Mouse (Mus musculus) layer of hippocampus, adult 2 months (tissue): ENCODE measurements around the gene Wdr49. TPM values are rescaled to one million over a fixed set of nuclear protein-coding genes. Genes with fewer than 3 reads are reported as not detected.
"Not testable (repeated sequence)": the region's sequence is repeated elsewhere in the genome, so short reads cannot be mapped to it uniquely, and the experiment has no call there.

Source experiments
- DNase-seq, 2 experiments: peaks; one replicate each; pipeline ENCODE4 v3.0.0; 2022; ENCODE audit warnings: low spot score in 2 of 2
- H3K27ac ChIP-seq: fragments of 200-600 bp; 2 replicates; pipeline ENCODE4 v1.8.1; 2022
- H3K4me3 ChIP-seq: fragments of 200-600 bp; 2 replicates; pipeline ENCODE4 v1.8.1; 2022; ENCODE audit warnings: mild to moderate bottlenecking
- CTCF ChIP-seq: fragments of 200-600 bp; conservative IDR thresholded peaks from 2 replicates; pipeline ENCODE4 v1.8.1; 2022; ENCODE audit warnings: antibody characterized with exemption, mild to moderate bottlenecking, moderate library complexity
- total RNA-seq, 2 experiments: library from RNA; stranded (reverse); gene quantifications; 2 replicates each; pipeline ENCODE4 v1.2.3; 2021

Gene Wdr49
- total RNA-seq, 2 experiments from 2014 or later = 1.1 to 1.4 TPM

GRCm38 (mm10) chr3:75395121-75395895 is 86.6 kb downstream of the Wdr49 start:
- H3K27ac ChIP-seq = peak overlapping the region; percentile 87
- peak overlapping the region; percentile 28; the same call in 1 of the 2 replicates for H3K4me3 ChIP-seq
- DNase-seq = peak; percentile 25 to 49
- TF ChIP-seq CTCF = no peak

DNA sequence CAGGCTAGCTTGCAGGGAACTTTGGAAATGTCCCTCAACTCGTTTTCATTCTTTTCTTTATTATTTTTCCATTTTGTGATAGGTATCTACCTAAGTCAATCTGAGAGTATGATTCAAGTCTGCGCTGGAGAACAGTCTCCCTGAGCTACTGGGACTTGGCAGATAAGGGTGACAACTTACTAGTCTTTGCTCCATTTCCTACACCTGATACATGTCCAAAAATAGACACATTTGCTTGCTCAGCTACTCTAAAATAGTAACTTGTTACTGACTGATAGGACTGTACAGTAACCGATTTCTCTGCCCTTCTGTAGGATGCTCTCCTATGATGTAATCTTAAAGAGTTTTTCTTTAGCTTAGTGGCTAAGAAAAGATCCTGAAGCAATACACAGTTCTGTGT is 87.5 kb downstream of the Wdr49 start:
- TF ChIP-seq CTCF = no peak
- DNase-seq = no peak
- peak overlapping the region; percentile 87 for H3K27ac ChIP-seq
- H3K4me3 ChIP-seq = no peak overlapping the region

GRCm38 (mm10) chr3:75381776-75382175 is 100.2 kb downstream of the Wdr49 start:
- Histone ChIP-seq H3K27ac (peak overlapping the region; percentile 59), H3K4me3 (no peak overlapping the region)
- no peak for TF ChIP-seq CTCF
- peak; percentile 8 to 11 for DNase-seq

- DNase-seq = peak in 1 of 2 experiments; percentile 10
- no peak overlapping the region for H3K4me3 ChIP-seq
- no peak overlapping the region for H3K27ac ChIP-seq
- TF ChIP-seq CTCF = no peak
Measured at GRCm38 (mm10) chr3:75353972-75354371, 128.0 kb downstream of the Wdr49 start.

- TF ChIP-seq CTCF = no peak
- H3K4me3 ChIP-seq = no peak overlapping the region
- no peak for DNase-seq
- no peak overlapping the region for H3K27ac ChIP-seq
Measured at GRCm38 (mm10) chr3:75337196-75337595, 144.8 kb downstream of the Wdr49 start.

GRCm38 (mm10) chr3:75320999-75321398 is 161.0 kb downstream of the Wdr49 start:
- Histone ChIP-seq H3K27ac (no peak overlapping the region), H3K4me3 (no peak overlapping the region)
- TF ChIP-seq CTCF = no peak
- peak; percentile 37 to 44 for DNase-seq

- Histone ChIP-seq H3K4me3 (no peak overlapping the region), H3K27ac (no peak overlapping the region)
- TF ChIP-seq CTCF = no peak
- DNase-seq = no peak
Measured at GRCm38 (mm10) chr3:75308861-75309260, 173.1 kb downstream of the Wdr49 start.

DNA sequence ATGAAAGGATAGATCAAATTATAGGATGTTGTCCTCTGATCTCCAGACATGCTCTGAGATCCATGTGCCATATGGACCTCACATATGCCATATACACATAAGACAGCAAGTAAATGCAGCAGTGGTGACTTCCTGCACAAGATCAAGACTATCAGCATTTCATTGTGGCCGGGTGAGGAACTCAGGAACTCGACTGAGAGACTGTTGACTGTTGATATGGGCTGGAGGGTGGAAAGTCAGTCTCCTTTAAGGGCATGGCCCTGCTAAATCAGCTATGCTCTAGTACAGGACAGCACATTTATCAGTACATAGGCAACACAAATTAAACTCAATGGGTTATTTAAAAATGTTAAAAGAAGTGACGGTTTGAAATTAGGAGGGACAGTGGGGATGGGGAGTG is 173.7 kb downstream of the Wdr49 start:
- H3K4me3 ChIP-seq = no peak overlapping the region
- no peak for DNase-seq
- no peak for TF ChIP-seq CTCF
- no peak overlapping the region for H3K27ac ChIP-seq

GRCm38 (mm10) chr3:75305584-75305983 is 176.4 kb downstream of the Wdr49 start:
- Histone ChIP-seq H3K27ac (no peak overlapping the region), H3K4me3 (no peak overlapping the region)
- no peak for TF ChIP-seq CTCF
- no peak for DNase-seq

DNA sequence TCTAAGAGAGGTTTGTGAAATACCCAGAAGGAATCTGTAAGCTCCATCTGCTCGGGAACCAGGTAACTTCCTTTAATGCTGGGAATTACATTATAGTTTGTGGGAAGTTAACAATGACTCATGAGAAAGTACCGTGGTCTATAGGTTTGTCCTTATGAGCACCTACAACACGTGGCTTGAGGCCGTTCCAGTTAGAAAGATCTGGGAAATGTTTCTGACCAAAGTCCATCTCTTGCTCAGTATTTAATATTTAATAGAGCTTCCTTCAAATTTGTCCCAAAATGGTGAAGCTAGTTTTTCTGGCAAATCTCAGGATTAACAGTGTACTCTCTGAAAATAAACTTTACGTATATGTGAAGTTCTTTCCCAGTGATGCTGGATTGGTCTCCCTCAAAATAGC is 177.3 kb downstream of the Wdr49 start:
- no peak for TF ChIP-seq CTCF
- no peak for DNase-seq
- H3K27ac ChIP-seq = no peak overlapping the region
- H3K4me3 ChIP-seq = no peak overlapping the region

- H3K4me3 ChIP-seq = no peak overlapping the region
- TF ChIP-seq CTCF = peak; percentile 61
- DNase-seq = no peak
- no peak overlapping the region for H3K27ac ChIP-seq
Measured at GRCm38 (mm10) chr3:75301072-75301471, 180.9 kb downstream of the Wdr49 start.

- not testable (repeated sequence) for DNase-seq, H3K4me3 ChIP-seq, H3K27ac ChIP-seq
Measured at GRCm38 (mm10) chr3:75299464-75299863, 182.5 kb downstream of the Wdr49 start.

DNA sequence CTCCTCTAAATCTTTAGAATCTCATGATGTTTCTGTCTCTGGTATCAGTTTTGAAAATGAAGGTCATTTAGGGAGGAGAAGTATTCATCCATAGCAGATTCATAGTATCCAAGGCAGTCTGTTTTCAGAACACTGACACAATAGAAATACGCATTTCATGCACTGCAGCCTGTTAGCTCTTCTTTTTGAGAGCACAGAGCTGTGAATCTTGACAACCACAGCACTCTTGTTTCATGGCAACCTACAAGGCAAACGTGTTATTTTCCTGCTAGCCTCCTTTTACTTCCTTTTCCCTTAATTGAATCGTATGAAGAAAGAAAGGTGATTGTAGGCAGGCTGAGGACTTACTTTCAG is 184.2 kb downstream of the Wdr49 start:
- no peak for DNase-seq
- Histone ChIP-seq H3K27ac (peak overlapping the region; percentile 54), H3K4me3 (no peak overlapping the region)
- TF ChIP-seq CTCF = no peak

DNA sequence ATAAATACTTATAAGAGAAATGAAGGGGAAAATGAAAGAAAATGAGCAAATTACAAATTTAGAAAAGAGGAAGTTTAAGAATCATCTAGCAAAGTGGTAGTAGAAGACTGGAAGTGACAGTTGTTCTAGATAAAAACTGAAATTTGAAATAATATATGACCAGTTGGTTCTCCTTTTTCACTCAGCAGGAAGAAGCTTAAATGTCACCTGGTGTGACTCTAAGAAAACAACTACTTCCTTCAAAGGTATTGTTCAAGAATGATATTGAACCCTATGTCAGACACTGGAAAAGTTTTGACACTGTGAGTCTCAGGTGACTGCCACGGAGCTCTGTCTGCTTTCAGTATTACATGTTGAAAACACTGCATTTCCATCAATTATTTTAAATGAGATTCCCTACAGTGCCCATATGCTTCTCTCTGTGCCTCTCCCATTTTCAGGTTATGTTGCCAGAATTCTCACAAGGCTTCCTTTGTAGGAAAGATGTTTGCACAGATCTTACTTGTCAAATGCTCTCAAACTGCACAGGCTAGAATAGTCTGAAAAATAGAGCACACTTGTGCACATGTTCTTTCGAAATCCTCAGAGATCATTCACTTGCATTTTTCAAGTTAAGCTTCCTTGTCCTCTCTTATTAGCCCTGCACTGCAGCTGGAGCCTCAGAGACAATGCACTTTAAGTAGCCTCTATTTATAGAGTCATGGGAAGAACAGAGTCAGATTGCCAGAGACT is 184.8 kb downstream of the Wdr49 start:
- H3K4me3 ChIP-seq = no peak overlapping the region
- no peak for TF ChIP-seq CTCF
- DNase-seq = peak in 1 of 2 experiments; percentile 6
- peak overlapping the region; percentile 54 for H3K27ac ChIP-seq
